Mouse (Mus musculus): ENCODE measurements around the gene Tmem156.

- TF ChIP-seq CTCF (IDR thresholded peaks at IDR 0.05; ENCODE audit: low read depth) (no peak), EP300 (IDR thresholded peaks at IDR 0.05; ENCODE audit: low read depth) (no peak)
Observed at GRCm38 (mm10) chr5:65119495-65119894, 27.6 kb upstream of the Tmem156 start.
